Mouse (Mus musculus): ENCODE measurements around the gene Kcnmb4.

Kcnmb4 gene

GRCm38 (mm10) chr10:116397573-116397972 is 76.1 kb downstream of the Kcnmb4 start:
- DNase-seq: no peak

GRCm38 (mm10) chr10:116396966-116397365 is 76.7 kb downstream of the Kcnmb4 start:
- no peak for DNase-seq

- DNase-seq: no peak
These were observed 77.4 kb downstream of the Kcnmb4 start for GRCm38 (mm10) chr10:116396279-116396678.

- no peak for DNase-seq
These were observed 79.1 kb downstream of the Kcnmb4 start for GRCm38 (mm10) chr10:116394585-116394984.

- DNase-seq: peak; percentile 73
These were observed 79.7 kb downstream of the Kcnmb4 start for GRCm38 (mm10) chr10:116393790-116394475.

- no peak for DNase-seq
These were observed 84.8 kb downstream of the Kcnmb4 start for GRCm38 (mm10) chr10:116388840-116389239.

GRCm38 (mm10) chr10:116386391-116386885 is 87.2 kb downstream of the Kcnmb4 start:
- DNase-seq: no peak

GRCm38 (mm10) chr10:116384401-116384800 is 89.3 kb downstream of the Kcnmb4 start:
- DNase-seq: no peak

- no peak for DNase-seq
These were observed 90.6 kb downstream of the Kcnmb4 start for GRCm38 (mm10) chr10:116382826-116383685.

- DNase-seq: no peak
These were observed 96.8 kb downstream of the Kcnmb4 start for GRCm38 (mm10) chr10:116376853-116377252.

- no peak for DNase-seq
These were observed 99.6 kb downstream of the Kcnmb4 start for GRCm38 (mm10) chr10:116374111-116374510.

- DNase-seq: peak; percentile 32
These were observed 102.5 kb downstream of the Kcnmb4 start for GRCm38 (mm10) chr10:116370991-116371725.

All from right cerebral cortex, adult 18-20 months (tissue).